Mouse (Mus musculus) urinary bladder, postnatal 36 days (tissue): ENCODE results near the gene Irak2.

Experiments
- DNase-seq, 2 experiments: peaks; one replicate each; pipeline ENCODE4 v3.0.0; 2022; ENCODE audit warnings: low spot score in 2 of 2, mixed read lengths in 1 of 2

Gene Irak2

DNA sequence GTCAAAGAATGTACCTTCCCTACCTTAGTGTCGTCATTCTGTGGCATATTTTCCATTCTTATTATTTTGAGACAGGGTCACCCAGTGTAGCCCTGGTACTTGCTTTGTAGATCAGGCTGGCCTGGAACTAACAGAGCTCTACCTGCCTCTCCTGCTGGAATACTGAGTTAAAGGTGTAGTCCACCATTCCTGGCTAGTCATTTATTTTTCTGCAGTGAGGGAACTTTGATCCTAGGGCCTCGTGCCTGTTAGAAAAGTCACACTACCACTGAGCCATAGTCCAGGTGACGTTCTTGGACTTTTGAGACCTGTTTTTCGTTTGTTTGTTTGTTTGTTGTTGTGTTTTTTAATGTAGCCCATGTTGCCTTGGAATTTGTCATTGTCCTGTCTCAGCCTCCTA lies 934 bp downstream of the Irak2 start:
- DNase-seq: no peak

DNA sequence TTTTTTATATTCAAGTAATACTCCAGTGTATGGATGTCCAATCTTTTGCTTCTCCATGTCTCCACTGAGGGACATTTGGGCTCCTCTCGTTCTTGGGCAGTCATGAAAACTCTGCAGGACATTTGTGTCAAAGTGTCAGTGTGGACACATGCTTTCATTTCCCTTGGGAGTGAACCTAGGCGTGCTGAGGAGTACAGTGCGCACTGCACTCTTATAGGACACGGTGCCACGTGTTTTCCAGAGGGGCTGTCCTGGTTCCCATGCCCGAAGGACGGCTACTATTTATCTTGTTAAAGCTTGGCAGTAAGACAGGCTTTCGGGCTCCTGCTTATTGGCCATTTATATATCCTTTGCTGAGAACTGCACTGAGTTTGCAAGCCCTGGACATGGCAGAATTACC lies 4.3 kb downstream of the Irak2 start:
- DNase-seq: no peak

GRCm38 (mm10) chr6:113643021-113643420 lies 4.8 kb downstream of the Irak2 start:
- no peak for DNase-seq

GRCm38 (mm10) chr6:113643967-113644366 lies 5.7 kb downstream of the Irak2 start:
- DNase-seq: no peak

GRCm38 (mm10) chr6:113644808-113645207 lies 6.5 kb downstream of the Irak2 start:
- DNase-seq: peak in 1 of 2 experiments; percentile 65

GRCm38 (mm10) chr6:113649346-113650196 lies 11.3 kb downstream of the Irak2 start:
- DNase-seq: no peak

DNA sequence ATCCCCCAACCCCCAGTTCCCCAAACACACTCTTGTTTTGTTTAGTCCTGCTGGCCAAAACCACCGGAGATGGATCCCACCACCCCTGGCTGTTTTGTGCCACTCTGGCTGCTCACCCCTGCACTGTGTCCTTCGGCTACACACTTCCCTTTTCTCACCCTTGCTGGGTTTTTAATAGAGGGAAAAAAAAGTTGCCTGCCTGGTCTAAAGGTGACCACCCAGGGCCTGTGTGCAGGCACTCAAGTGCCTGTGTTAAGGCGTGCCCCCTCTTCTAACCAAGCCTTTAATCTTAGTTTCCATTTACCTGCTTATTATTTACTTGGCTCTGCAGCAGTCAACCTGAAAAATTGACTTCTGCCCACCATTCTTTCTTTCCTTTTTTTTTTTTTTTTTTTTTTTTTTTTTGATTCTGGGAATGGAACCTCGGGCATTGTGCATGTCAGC lies 12.0 kb downstream of the Irak2 start:
- DNase-seq: no peak

DNA sequence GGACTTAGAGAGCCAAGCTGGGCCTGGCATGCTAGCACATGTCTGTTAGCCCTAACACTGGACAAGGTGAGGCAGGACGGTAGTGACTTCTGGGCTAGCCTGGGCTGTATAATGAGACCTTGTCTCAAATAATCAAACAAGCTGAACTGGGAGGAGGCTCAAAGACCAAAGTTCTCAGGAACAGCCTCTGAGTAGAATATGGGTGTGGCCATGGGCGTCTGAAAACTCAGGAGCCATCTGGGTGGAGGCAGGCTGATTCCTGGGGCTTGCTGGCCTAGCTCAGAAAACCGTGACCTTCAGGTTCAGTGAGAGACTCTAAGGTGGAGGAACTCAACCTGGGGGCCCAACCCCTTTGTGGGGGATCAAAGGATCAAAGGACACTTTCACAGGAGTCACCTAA lies 13.4 kb downstream of the Irak2 start:
- DNase-seq: no peak

- no peak for DNase-seq
Measured at GRCm38 (mm10) chr6:113653551-113653950, 15.3 kb downstream of the Irak2 start.

- DNase-seq: no peak
Measured at GRCm38 (mm10) chr6:113654102-113654501, 15.8 kb downstream of the Irak2 start.

DNA sequence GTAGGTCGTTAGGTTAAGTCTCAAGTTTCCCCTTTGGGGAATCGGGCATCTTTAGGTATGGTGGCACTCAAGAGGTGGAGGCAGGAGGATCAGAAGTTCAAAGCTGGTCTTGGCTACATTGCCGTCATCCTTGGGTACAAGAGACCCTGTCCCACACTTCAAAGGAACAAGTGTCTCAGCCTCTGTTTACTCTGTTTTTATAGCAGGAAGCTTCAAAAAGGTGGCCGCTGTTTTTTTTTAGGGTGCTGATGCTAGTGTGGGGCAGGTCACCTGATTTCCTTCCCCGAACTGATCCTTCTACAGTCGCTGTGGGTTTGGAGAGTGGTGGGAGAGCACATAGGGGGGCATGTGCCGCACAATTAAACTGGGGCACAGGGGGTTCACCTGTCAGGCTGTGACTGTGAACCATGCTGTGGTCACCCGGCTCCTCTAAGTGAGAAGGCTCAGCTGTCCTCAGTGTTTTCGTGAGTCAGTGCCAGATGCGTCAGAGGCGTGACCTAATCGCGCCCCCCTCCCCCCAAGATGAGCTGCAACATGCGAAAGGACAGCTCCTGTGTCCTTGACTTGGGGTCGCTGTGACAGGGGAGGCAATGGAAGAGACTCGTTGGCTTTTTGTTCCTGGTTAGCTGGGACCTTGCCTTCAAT lies 16.6 kb downstream of the Irak2 start:
- DNase-seq: no peak

DNA sequence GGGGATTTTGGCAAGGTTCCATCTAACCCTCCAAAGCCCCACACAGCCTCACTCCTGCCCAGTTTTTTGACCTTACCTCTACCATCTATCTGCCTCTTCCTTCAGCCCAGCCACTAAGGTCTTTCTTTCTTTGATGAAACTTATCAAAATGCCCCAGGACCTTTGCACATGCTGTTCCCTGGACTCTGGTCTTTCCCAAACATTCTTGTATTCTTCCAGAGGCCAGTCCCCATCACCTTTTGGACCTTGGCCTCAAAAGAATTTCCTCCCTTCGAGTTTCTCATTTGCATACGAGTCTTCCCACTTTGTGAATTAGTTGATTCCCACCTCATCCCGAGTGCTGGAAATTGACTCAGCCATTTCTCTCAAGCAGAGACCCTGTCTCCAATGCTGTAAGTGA lies 17.2 kb downstream of the Irak2 start:
- no peak for DNase-seq

DNA sequence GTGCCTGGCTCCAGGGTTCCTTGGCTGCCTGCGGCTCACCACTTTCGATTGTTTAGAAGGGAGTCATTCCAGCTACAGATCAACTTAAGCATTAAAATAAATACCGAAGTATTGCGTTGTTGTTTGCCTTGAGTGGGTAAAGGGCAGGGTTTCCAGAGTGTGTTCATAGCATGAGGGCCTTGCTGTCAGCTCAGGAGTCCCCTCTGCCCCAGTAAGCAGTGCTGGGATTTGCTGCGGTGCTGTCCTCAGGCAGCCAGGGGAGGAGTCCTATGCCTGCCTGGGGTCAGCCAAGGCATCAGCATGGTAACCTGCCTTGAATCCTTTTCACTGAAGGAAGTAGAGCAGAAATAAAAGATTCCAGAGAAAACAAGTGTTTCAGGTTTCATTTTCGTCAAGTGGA lies 18.6 kb downstream of the Irak2 start:
- peak in 1 of 2 experiments; percentile 64 for DNase-seq

DNA sequence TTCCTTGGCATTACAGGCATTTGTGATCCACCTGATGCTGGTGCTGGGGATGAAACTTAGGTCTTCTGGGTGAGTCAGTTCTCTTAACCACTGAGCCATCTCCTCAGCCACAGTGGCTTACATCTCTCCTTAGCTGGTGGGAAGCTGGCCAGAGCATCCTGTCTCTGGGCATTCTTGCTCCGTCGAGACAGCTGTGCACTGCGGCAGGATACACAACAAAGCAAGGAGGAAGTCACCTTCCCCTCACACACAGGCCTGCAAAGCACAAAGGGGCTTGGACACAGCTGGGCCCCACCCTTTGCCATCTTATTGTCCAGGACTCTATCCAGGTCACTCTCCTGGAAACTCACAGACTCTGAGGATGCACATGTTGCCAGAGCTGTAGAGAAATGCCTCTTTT lies 20.0 kb downstream of the Irak2 start:
- DNase-seq: no peak

- DNase-seq: no peak
Measured at GRCm38 (mm10) chr6:113659648-113660491, 21.6 kb downstream of the Irak2 start.

DNA sequence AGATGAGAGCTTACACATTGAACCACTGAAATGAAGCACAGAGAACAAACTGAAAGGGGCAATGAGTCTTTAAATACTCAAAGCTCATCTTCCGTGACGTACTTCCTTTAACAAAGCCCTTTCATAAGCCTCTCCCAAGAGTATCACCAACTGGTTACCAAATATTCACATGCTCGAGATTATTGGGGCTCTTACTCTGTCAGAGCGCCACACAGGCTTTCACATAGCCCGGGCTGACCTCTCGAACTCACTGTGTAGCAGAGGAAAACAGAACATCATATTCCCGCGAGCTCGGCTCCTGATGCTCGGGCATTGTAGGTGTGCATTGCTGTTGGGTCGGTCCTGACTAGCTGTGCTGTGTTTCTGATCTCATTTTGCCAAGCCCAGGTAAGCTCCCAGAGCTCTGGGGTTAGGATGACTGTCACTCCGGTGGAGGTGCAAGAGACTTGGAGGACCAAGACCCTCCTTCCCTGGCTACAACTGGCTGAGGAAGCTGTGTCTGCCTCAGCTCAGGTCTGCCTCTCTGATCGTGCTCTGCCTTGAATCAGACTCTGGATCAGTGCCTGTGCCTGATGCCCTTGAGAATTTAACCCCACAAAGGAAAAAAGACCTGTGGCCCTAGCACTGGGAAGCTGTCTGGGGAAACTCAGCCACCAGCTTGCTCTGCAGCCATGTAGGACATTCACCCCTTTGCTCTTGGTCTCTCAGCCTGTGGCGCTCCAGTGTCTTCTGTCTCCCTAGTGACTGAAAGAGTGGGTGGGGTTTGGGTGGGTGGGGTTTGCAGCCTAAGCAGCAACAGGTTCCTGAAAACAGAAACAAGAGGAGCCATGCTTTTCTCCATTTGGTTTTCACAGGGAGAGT lies 22.5 kb downstream of the Irak2 start:
- DNase-seq: no peak

DNA sequence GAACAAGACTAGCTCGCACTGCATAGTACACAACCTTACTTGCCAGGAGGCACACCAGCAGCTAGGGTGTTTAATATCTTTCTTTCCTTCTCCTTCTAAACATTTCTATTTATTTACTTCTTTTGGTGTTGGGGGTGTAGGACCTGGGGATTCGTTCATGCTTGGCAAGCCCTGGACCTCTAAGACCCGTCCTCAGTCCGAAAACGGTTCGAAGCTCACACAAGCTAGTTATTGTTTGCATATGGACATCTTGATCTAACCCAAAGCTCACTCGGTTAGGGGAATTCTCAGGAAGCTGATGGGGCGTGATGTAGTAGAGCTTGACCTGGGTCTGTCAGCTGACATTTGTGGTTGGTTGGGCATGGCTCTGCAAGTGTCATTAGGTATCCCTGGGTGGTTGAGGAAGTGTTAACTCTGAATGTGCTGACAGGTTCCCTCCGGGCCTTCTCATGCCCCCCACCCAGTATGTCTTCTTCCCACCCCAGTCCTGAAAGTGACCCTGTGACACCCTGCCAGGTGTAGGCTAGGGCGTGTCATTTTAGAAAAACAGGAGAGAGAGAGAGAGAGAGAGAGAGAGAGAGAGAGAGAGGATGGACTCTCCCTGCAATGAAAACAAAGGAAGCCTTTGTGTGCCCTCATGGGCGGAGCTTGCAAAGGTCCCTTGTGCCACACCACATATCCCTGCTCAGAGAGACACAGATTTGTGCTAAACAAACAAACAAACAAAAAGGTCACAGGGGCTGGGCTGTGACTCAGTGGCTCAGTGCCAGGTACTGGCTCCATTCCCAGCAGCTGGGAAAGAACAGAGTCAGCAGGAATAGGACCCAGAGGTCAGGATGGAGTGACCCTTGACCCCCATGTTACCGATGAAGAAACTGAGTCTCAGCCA lies 23.3 kb downstream of the Irak2 start:
- peak in 1 of 2 experiments; percentile 71 for DNase-seq

DNA sequence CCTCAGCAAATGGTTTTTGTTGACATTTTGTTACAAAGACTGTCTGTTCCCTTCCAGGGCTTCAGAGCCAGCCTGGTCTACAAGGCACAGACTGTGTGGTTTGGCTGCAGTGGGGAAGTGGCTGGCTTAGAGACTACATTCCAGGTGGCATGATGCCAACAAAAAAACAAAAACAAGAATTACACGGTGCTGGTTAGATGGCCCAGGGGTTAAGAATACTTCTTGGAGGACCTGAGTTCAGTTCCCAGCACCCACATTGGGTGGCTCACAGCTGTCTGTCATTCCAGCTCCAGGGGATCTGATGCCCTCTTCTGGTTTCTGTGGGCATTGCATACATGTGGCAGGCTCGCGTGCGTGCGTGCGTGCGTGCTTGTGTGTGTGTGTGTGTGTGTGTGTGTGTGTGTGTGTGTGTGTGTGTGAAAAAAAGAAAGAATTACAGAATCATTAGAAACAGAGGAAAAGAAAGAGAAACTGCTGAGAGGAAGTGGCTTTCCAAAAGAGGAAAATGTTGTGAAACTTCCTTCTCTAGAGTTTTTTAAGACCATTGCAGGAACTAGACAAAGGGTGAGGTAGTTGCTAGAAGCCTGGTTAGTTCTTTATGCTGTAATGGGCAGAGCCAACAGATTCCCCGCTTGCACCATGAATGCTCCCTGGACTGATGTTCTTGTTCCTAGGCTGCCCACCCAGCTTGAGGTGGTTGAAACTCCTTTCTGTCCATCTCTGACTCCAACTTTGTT lies 24.9 kb downstream of the Irak2 start:
- no peak for DNase-seq

DNA sequence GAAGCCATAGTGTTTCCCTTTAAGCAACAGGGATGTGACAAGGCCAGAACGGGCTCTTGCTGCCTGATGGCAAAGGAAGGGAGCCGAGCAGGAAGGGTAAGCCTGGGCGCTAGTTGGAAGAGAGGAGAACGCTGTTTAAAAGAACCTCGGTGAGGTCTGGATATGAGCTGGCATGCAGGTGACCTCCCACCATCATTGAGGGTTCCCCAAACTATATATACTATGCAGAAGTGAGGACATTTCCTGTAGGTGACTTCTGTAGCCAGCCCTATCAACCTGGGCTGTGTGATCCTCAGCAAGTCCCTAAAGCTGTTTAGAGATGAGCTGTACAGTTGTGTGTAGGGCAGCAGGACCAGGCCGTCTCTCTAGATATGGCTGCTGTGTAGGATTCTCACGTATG lies 26.0 kb downstream of the Irak2 start:
- no peak for DNase-seq
